Mouse (Mus musculus) midbrain, embryonic 12.5 days (tissue): ENCODE measurements around the gene Psmd9. TPM values are rescaled to one million over a fixed set of nuclear protein-coding genes. Genes with fewer than 3 reads are reported as not detected.
A peak's percentile ranks its signal among the peaks of the same experiment; 100 is the strongest.

Source experiments
- ATAC-seq: fragments of 200-750 bp; cut with Nextera tagmentation; 2 replicates; pipeline ENCODE4 v1.8.0; 2017; ENCODE audit warnings: low read depth, moderate TSS enrichment, moderate library complexity; ENCODE audit not compliant: low FRiP score
- H3K27ac ChIP-seq: fragments of 300-500 bp; sonication (generic); replicated peaks from 2 replicates; pipeline ENCODE4 v1.5.1; 2016; ENCODE audit warnings: mild to moderate bottlenecking
- H3K27me3 ChIP-seq: fragments of 300-500 bp; sonication (generic); 2 replicates; pipeline ENCODE4 v1.6.1; 2016; ENCODE audit warnings: mild to moderate bottlenecking
- H3K36me3 ChIP-seq: fragments of 300-500 bp; sonication (generic); 2 replicates; pipeline ENCODE4 v1.6.1; 2016
- H3K4me1 ChIP-seq: fragments of 300-500 bp; sonication (generic); 2 replicates; pipeline ENCODE4 v1.6.1; 2016
- H3K4me2 ChIP-seq: fragments of 300-500 bp; sonication (generic); replicated peaks from 2 replicates; pipeline ENCODE4 v1.6.1; 2016; ENCODE audit warnings: mild to moderate bottlenecking, moderate library complexity
- H3K4me3 ChIP-seq: fragments of 300-500 bp; sonication (generic); 2 replicates; pipeline ENCODE4 v1.5.1; 2016; ENCODE audit warnings: mild to moderate bottlenecking
- H3K9ac ChIP-seq: fragments of 300-500 bp; sonication (generic); replicated peaks from 2 replicates; pipeline ENCODE4 v1.6.1; 2016; ENCODE audit warnings: mild to moderate bottlenecking, moderate library complexity
- H3K9me3 ChIP-seq: fragments of 300-500 bp; sonication (generic); 2 replicates; pipeline ENCODE4 v1.6.1; 2016; ENCODE audit warnings: mild to moderate bottlenecking
- WGBS: fragments of 180-500 bp; shearing (Covaris S2); methylation state at CpG from one replicate; pipeline ENCODE4 v1.1.7; 2016; 5-methylcytosine and 5-hydroxymethylcytosine counted together
- polyA plus RNA-seq: library from polyadenylated mRNA; unstranded; fragments of >200 nt; fragmentation: Nextera tagmentation; extraction: Ambion mirVana; gene quantifications from 2 replicates; pipeline ENCODE4 v1.2.1, GENCODE M21; 2016

Gene Psmd9
- polyA plus RNA-seq, 1 experiment from 2014 or later = 75.4 TPM

GRCm38 (mm10) chr5:123138230-123138911, 30.8 kb upstream of the Psmd9 start:
- H3K9ac ChIP-seq = peak overlapping the region; percentile 100
- no peaks in the 10 kb centered on the region for H3K27me3 ChIP-seq
- H3K36me3 ChIP-seq = peaks cover 16% of the 10 kb centered on the region
- under 1% methylated on average over 40 of the region's 40 CpGs for WGBS
- H3K4me1 ChIP-seq = peaks cover 50% of the 10 kb centered on the region
- peak overlapping the region; percentile 98 for H3K4me3 ChIP-seq
- ATAC-seq = peak; percentile 62
- peak overlapping the region; percentile 100 for H3K27ac ChIP-seq
- peak overlapping the region; percentile 100 for H3K4me2 ChIP-seq
- H3K9me3 ChIP-seq = no peaks in the 10 kb centered on the region

- under 1% methylated on average over 38 of the region's 39 CpGs for WGBS
- Histone ChIP-seq H3K4me2 (peak overlapping the region; percentile 100), H3K9me3 (no peaks in the 10 kb centered on the region), H3K4me1 (peaks cover 49% of the 10 kb centered on the region), H3K9ac (peak overlapping the region; percentile 100), H3K27me3 (no peaks in the 10 kb centered on the region), H3K36me3 (peaks cover 10% of the 10 kb centered on the region), H3K4me3 (peak overlapping the region; percentile 98), H3K27ac (peak overlapping the region; percentile 100)
- no peak for ATAC-seq
Observed at GRCm38 (mm10) chr5:123138953-123139721, 30.1 kb upstream of the Psmd9 start.

- H3K4me3 ChIP-seq = peak overlapping the region; percentile 98
- no peak for ATAC-seq
- no peaks in the 10 kb centered on the region for H3K27me3 ChIP-seq
- H3K9me3 ChIP-seq = no peaks in the 10 kb centered on the region
- peaks cover 49% of the 10 kb centered on the region for H3K4me1 ChIP-seq
- H3K9ac ChIP-seq = peak overlapping the region; percentile 100
- H3K36me3 ChIP-seq = 0 out of 2 replicates have a peak, but pooled peaks cover 2% of the 10 kb centered on the region
- peak overlapping the region; percentile 100 for H3K4me2 ChIP-seq
- under 1% methylated on average over 28 of the region's 28 CpGs for WGBS
- H3K27ac ChIP-seq = peak overlapping the region; percentile 100
Observed at GRCm38 (mm10) chr5:123139722-123140627, 29.2 kb upstream of the Psmd9 start.

- 0 out of 2 replicates have a peak, but pooled peaks cover 4% of the 10 kb centered on the region for H3K36me3 ChIP-seq
- H3K27me3 ChIP-seq = no peaks in the 10 kb centered on the region
- peak; percentile 25 for ATAC-seq
- under 1% methylated on average over 31 of the region's 31 CpGs for WGBS
- no peaks in the 10 kb centered on the region for H3K9me3 ChIP-seq
- peaks cover 49% of the 10 kb centered on the region for H3K4me1 ChIP-seq
- peak overlapping the region; percentile 100 for H3K4me2 ChIP-seq
- H3K27ac ChIP-seq = peak overlapping the region; percentile 100
- H3K9ac ChIP-seq = peak overlapping the region; percentile 100
- peak overlapping the region; percentile 98 for H3K4me3 ChIP-seq
Observed at GRCm38 (mm10) chr5:123140694-123141554, 28.3 kb upstream of the Psmd9 start.

GRCm38 (mm10) chr5:123141555-123142160, 27.6 kb upstream of the Psmd9 start:
- Histone ChIP-seq H3K27ac (peak overlapping the region; percentile 100), H3K27me3 (no peaks in the 10 kb centered on the region), H3K4me1 (peaks cover 49% of the 10 kb centered on the region), H3K36me3 (peaks cover 12% of the 10 kb centered on the region), H3K9me3 (no peaks in the 10 kb centered on the region), H3K9ac (peak overlapping the region; percentile 100), H3K4me3 (peak overlapping the region; percentile 98), H3K4me2 (peak overlapping the region; percentile 100)
- under 1% methylated on average over 31 of the region's 38 CpGs for WGBS
- peak; percentile 12; the same call in 1 of the 2 replicates for ATAC-seq

- ATAC-seq = peak; percentile 24
- H3K36me3 ChIP-seq = peaks cover 17% of the 10 kb centered on the region
- H3K9ac ChIP-seq = peak within 1 kb of the TSS; percentile 100
- under 1% methylated on average over 74 of the region's 103 CpGs for WGBS
- H3K9me3 ChIP-seq = no peaks in the 10 kb centered on the region
- peaks cover 41% of the 10 kb centered on the region for H3K4me1 ChIP-seq
- peak within 1 kb of the TSS; percentile 100 for H3K27ac ChIP-seq
- peak within 1 kb of the TSS; percentile 98 for H3K4me3 ChIP-seq
- no peaks in the 10 kb centered on the region for H3K27me3 ChIP-seq
- peak within 1 kb of the TSS; percentile 100 for H3K4me2 ChIP-seq
Observed at GRCm38 (mm10) chr5:123142161-123143157, 26.8 kb upstream of the Psmd9 start, which contains the start of gene Setd1b. Gene Setd1b, plus strand, starts transcription at chr5:123142193.

- peak overlapping the region; percentile 100 for H3K4me2 ChIP-seq
- H3K4me3 ChIP-seq = peak overlapping the region; percentile 98
- H3K9ac ChIP-seq = peak overlapping the region; percentile 100
- H3K27me3 ChIP-seq = no peaks in the 10 kb centered on the region
- H3K27ac ChIP-seq = peak overlapping the region; percentile 100
- WGBS = under 1% methylated on average over 24 of the region's 24 CpGs
- peaks cover 42% of the 10 kb centered on the region for H3K4me1 ChIP-seq
- H3K9me3 ChIP-seq = no peaks in the 10 kb centered on the region
- peaks cover 27% of the 10 kb centered on the region for H3K36me3 ChIP-seq
- ATAC-seq = no peak
Observed at GRCm38 (mm10) chr5:123143251-123143970, 25.8 kb upstream of the Psmd9 start.

- 5% methylated on average over 17 of the region's 17 CpGs for WGBS
- peaks cover 33% of the 10 kb centered on the region for H3K36me3 ChIP-seq
- peaks cover 50% of the 10 kb centered on the region for H3K4me1 ChIP-seq
- H3K9ac ChIP-seq = peak overlapping the region; percentile 100
- no peaks in the 10 kb centered on the region for H3K9me3 ChIP-seq
- H3K27ac ChIP-seq = no peak overlapping the region
- peak overlapping the region; percentile 98 for H3K4me3 ChIP-seq
- H3K4me2 ChIP-seq = peak overlapping the region; percentile 100
- H3K27me3 ChIP-seq = no peaks in the 10 kb centered on the region
- no peak for ATAC-seq
Observed at GRCm38 (mm10) chr5:123143971-123144745, 25.1 kb upstream of the Psmd9 start.
